Mouse (Mus musculus) heart, postnatal 14 days (tissue): Measurements from ENCODE around the gene Cc2d1b. TPM values are rescaled to one million over a fixed set of nuclear protein-coding genes. Genes with fewer than 3 reads are reported as not detected.

Experiments
- DNase-seq, 2 experiments: peaks; one replicate each; pipeline ENCODE4 v3.0.0; 2021 to 2022
- intact Hi-C: fragments of 180-260 bp; cut with DNase I; formaldehyde crosslinking; loops from one replicate; pipeline ENCODE4 v1.15.1; 2025
- total RNA-seq, 2 experiments: library from RNA; stranded (reverse); gene quantifications; 2 replicates each; pipeline ENCODE4 v1.2.3; 2021

Cc2d1b gene
- total RNA-seq, 2 experiments from 2014 or later: 14.6 to 17.6 TPM

DNA sequence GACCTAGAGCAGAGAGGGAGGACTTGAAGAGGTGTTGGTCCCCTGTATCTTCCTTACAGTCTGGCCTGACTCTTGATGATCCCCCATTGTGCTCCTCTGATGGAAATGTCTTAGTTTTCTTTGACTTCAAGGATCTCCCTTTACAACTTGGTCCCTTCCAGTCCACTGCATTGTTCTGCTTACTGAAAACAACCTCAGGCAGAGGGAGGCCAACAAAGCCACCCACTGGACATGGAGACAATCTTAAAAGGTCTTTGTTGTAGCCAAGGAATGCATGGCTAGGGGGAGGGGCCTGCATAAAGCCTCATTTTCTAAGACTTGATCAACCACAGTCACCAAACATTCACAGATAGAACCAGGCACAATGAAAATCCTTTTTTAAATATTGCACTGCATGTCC, 15.4 kb downstream of the Cc2d1b start:
- intact Hi-C loops: no loop called here
- DNase-seq: no peak

DNA sequence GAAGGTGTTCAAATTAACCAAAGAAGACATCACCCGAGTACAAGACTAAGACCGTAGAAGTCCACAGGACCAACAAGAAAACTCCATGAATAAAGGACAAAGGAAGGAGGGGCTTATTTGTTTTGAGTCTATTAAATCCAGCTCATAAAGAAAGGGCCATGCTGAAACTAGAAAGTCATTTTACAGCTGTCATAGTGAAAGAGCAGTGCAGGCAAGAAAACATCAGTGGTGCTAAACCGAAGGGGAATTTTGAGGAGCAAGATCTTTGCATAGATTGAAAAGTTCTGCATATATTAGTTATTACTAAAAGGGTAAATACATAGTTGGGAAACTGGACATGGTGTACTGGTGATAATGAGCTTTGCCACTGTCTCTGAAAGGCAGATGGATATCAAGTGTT, 18.0 kb downstream of the Cc2d1b start:
- intact Hi-C loops: no loop called here

DNA sequence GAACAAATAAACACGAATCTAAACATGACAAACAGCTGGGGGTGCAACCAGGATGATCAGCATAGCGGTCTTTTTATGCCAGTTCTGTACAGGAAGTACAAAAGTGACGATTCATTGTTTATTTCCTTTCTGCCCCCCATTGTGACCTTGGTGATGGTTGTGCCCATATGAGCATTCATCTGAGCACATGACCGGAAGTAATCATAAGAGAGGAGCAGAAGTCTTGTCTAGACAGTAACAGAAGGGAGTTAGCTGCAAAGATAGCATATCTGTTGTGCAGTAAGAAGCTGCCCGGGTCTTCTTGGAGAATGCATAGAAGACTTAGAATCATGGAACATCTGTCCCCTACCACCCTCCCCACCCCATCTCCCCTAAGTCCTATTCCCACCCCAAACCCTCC, 19.0 kb downstream of the Cc2d1b start:
- no peak for DNase-seq
- intact Hi-C loops: no loop called here

More for the DNA sequence above, 18.0 kb downstream of the Cc2d1b start:
- no peak for DNase-seq

DNA sequence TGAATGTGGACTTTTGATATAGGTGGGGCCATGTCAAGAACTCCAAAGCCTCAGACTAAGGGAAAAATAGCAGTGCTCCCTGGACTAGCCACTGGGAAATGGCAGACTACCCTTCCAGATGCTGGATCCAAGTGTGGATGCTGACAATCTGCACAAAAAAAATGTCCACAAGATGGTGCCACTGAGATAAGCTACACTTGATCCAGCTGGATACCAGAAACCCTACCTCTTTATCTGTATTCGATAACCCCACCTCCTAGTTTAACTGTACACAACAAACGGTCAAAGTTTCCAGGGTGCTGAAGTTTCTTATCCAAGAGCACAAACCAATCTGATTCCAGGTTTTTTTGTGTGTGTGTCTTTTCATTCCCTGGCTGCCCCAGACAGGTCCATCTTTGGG, 44.7 kb downstream of the Cc2d1b start:
- intact Hi-C loops: no loop called here
- DNase-seq: peak in 1 of 2 experiments; percentile 13

Other genes starting within 250 kb of the Cc2d1b start
- gene Shisal2a, start 236.6 kb upstream of the Cc2d1b start, total RNA-seq: not detected
- gene Gpx7, start 213.0 kb upstream of the Cc2d1b start, total RNA-seq: 10 to 100 TPM; 12.7 to 13.9 TPM
- 10 to 100 TPM; 28.9 to 31.7 TPM for gene Tut4, start 160.5 kb upstream of the Cc2d1b start, total RNA-seq
- 10 to 100 TPM; 20.6 to 21.4 TPM for gene Prpf38a, start 40.6 kb upstream of the Cc2d1b start, total RNA-seq
- gene Orc1, start 40.5 kb upstream of the Cc2d1b start, total RNA-seq: under 1 TPM in 1 of 2 experiments, not detected in 1; 0.71 TPM
- gene 3110021N24Rik, start 99.7 kb downstream of the Cc2d1b start, total RNA-seq: under 1 TPM; 0.14 to 0.61 TPM
- gene Zfyve9, start 160.9 kb downstream of the Cc2d1b start, total RNA-seq: 10 to 100 TPM; 23.1 to 24.2 TPM
- gene Btf3l4, start 213.7 kb downstream of the Cc2d1b start, total RNA-seq: 10 to 100 TPM; 75.5 to 84.6 TPM
- gene Txndc12, start 214.7 kb downstream of the Cc2d1b start, total RNA-seq: 10 to 100 TPM; 30.4 to 38.0 TPM
- gene Kti12, start 227.8 kb downstream of the Cc2d1b start, total RNA-seq: 10 to 100 TPM; 17.7 to 20.0 TPM
- not detected for gene A730015C16Rik, start 228.7 kb downstream of the Cc2d1b start, total RNA-seq